Mouse (Mus musculus) C2C12 (cell line): Measurements from ENCODE around the gene Cyb561d2.

Experiments
- CTCF ChIP-seq: IDR thresholded peaks from one replicate; pipeline ENCODE4 v1.5.1; 2011; ENCODE audit not compliant: control insufficient read depth, insufficient read depth, insufficient read length
- MYOD1 ChIP-seq: IDR thresholded peaks from one replicate; pipeline ENCODE4 v1.6.1; 2011; ENCODE audit warnings: low read depth; ENCODE audit not compliant: control insufficient read depth, insufficient read length

GRCm38 (mm10) chr9:107540420-107540819, 1.6 kb downstream of the Cyb561d2 start:
- no peak for TF ChIP-seq CTCF
- TF ChIP-seq MYOD1 = no peak
